In genomic region chr15:68866471-68866870, GRCm38 (mm10) we compare ENCODE assay signal across 21 mouse cellular contexts.
"Had no signal": no experiment of that assay in that cellular context is flagged by ENCODE, and none has a peak within 500 bp of the region (broad histone marks: within the 10 kb centered on the region; RNA-seq: fewer than 3 reads in every experiment).

No protein-coding gene starts in this region.

- ATAC-seq: hindbrain, embryonic 16.5 days; hindbrain, postnatal 0 days; inflammation-experienced regulatory T-cells, adult 6 months; intestine, embryonic 15.5 days; intestine, embryonic 16.5 days; intestine, postnatal 0 days had no signal

- DNase-seq: heart, postnatal 10 days; heart, postnatal 14 days; heart, postnatal 36 days; heart, postnatal 4 days; kidney, adult 11 months; kidney, adult 18-20 months; kidney, adult 8-10 months; kidney, adult 9 months; kidney, postnatal 10 days; kidney, postnatal 14 days; kidney, postnatal 25 days; kidney, postnatal 36 days; kidney, postnatal 4 days; layer of hippocampus, adult 9-11 months; layer of hippocampus, postnatal 36 days had no signal
